Mouse (Mus musculus) intestine, postnatal 0 days (tissue): Measurements from ENCODE around the gene Jazf1. TPM values are rescaled to one million over a fixed set of nuclear protein-coding genes. Genes with fewer than 3 reads are reported as not detected.

Source experiments
- ATAC-seq: fragments of 200-750 bp; cut with Nextera tagmentation; 2 replicates; pipeline ENCODE4 v1.8.0; 2017; ENCODE audit warnings: mild to moderate bottlenecking, moderate TSS enrichment, moderate library complexity
- H3K27ac ChIP-seq: fragments of 300-500 bp; sonication (generic); 2 replicates; pipeline ENCODE4 v1.5.1; 2014; ENCODE audit warnings: mild to moderate bottlenecking, low read depth, low read length, moderate library complexity
- H3K27me3 ChIP-seq: fragments of 300-500 bp; sonication (generic); replicated peaks from 2 replicates; pipeline ENCODE4 v1.6.1; 2014; ENCODE audit warnings: low read length, mixed read lengths; ENCODE audit not compliant: control insufficient read depth, insufficient read depth
- H3K36me3 ChIP-seq: fragments of 300-500 bp; sonication (generic); 2 replicates; pipeline ENCODE4 v1.6.1; 2014; ENCODE audit warnings: mild to moderate bottlenecking, moderate library complexity; ENCODE audit not compliant: control insufficient read depth, insufficient read depth
- H3K4me1 ChIP-seq: fragments of 300-500 bp; sonication (generic); replicated peaks from 2 replicates; pipeline ENCODE4 v1.6.1; 2014; ENCODE audit warnings: antibody characterized with exemption, low read length, mixed read lengths; ENCODE audit not compliant: control insufficient read depth, insufficient read depth
- H3K4me2 ChIP-seq: fragments of 300-500 bp; sonication (generic); replicated peaks from 2 replicates; pipeline ENCODE4 v1.6.1; 2014; ENCODE audit warnings: low read depth, mild to moderate bottlenecking, moderate library complexity
- H3K4me3 ChIP-seq: fragments of 300-500 bp; sonication (generic); 2 replicates; pipeline ENCODE4 v1.5.1; 2014; ENCODE audit warnings: low read depth, low read length
- H3K9ac ChIP-seq: fragments of 300-500 bp; sonication (generic); 2 replicates; pipeline ENCODE4 v1.6.1; 2014; ENCODE audit warnings: mild to moderate bottlenecking, low read depth, low read length
- H3K9me3 ChIP-seq: fragments of 300-500 bp; sonication (generic); 2 replicates; pipeline ENCODE4 v1.6.1; 2016; ENCODE audit warnings: mixed run types; ENCODE audit not compliant: control insufficient read depth
- CTCF ChIP-seq: sonication (generic); IDR thresholded peaks from 2 replicates; pipeline ENCODE4 v1.5.1; 2016; ENCODE audit warnings: low read depth, mild to moderate bottlenecking, control low read depth, antibody characterized with exemption, moderate library complexity
- WGBS: fragments of 180-500 bp; shearing (Covaris S2); extraction: QIAGEN DNeasy Blood & Tissue Kit; methylation state at CpG from one replicate; pipeline ENCODE4 v1.1.7; 2014; 5-methylcytosine and 5-hydroxymethylcytosine counted together
- polyA plus RNA-seq: library from polyadenylated mRNA; unstranded; fragments of >200 nt; fragmentation: Nextera tagmentation; extraction: Ambion mirVana; gene quantifications from 2 replicates; pipeline ENCODE4 v1.2.1, GENCODE M21; 2015

The Jazf1 gene
- polyA plus RNA-seq, 1 experiment from 2014 or later, result 5.1 TPM

- no peaks in the 10 kb centered on the region for H3K9me3 ChIP-seq
- H3K9ac ChIP-seq, result no peak overlapping the region
- no peak for ATAC-seq
- no peaks in the 10 kb centered on the region for H3K36me3 ChIP-seq
- WGBS, result 69% methylated on average over 4 of the region's 4 CpGs
- H3K4me1 ChIP-seq, result no peaks in the 10 kb centered on the region
- H3K4me3 ChIP-seq, result no peak overlapping the region
- no peaks in the 10 kb centered on the region for H3K27me3 ChIP-seq
- H3K27ac ChIP-seq, result no peak overlapping the region
- no peak overlapping the region for H3K4me2 ChIP-seq
- TF ChIP-seq CTCF, result no peak
Measured at GRCm38 (mm10) chr6:53017357-53018205, 50.9 kb downstream of the Jazf1 start.

- Histone ChIP-seq H3K4me2 (no peak overlapping the region), H3K36me3 (no peaks in the 10 kb centered on the region), H3K4me3 (no peak overlapping the region), H3K27ac (no peak overlapping the region), H3K4me1 (no peaks in the 10 kb centered on the region), H3K27me3 (no peaks in the 10 kb centered on the region), H3K9ac (no peak overlapping the region), H3K9me3 (no peaks in the 10 kb centered on the region)
- no peak for TF ChIP-seq CTCF
- 85% methylated on average over 9 of the region's 9 CpGs for WGBS
- ATAC-seq, result no peak
Measured at GRCm38 (mm10) chr6:53014460-53015455, 53.7 kb downstream of the Jazf1 start.

GRCm38 (mm10) chr6:53010286-53010685 lies 58.1 kb downstream of the Jazf1 start:
- WGBS, result 85% methylated on average over 2 of the region's 2 CpGs
- no peak for TF ChIP-seq CTCF
- H3K4me2 ChIP-seq, result no peak overlapping the region

GRCm38 (mm10) chr6:53006032-53006431 lies 62.4 kb downstream of the Jazf1 start:
- no peak for TF ChIP-seq CTCF

More at GRCm38 (mm10) chr6:53010286-53010685, 58.1 kb downstream of the Jazf1 start:
- no peaks in the 10 kb centered on the region for H3K27me3 ChIP-seq
- no peak overlapping the region for H3K27ac ChIP-seq
- H3K9me3 ChIP-seq, result no peaks in the 10 kb centered on the region
- no peaks in the 10 kb centered on the region for H3K36me3 ChIP-seq
- no peak overlapping the region for H3K9ac ChIP-seq
- no peak overlapping the region for H3K4me3 ChIP-seq
- no peaks in the 10 kb centered on the region for H3K4me1 ChIP-seq
- ATAC-seq, result no peak

GRCm38 (mm10) chr6:53005544-53005943 lies 62.9 kb downstream of the Jazf1 start:
- Histone ChIP-seq H3K27ac (no peak overlapping the region), H3K27me3 (no peaks in the 10 kb centered on the region), H3K36me3 (no peaks in the 10 kb centered on the region), H3K9me3 (no peaks in the 10 kb centered on the region), H3K9ac (no peak overlapping the region), H3K4me3 (no peak overlapping the region), H3K4me2 (no peak overlapping the region), H3K4me1 (no peaks in the 10 kb centered on the region)
- WGBS, result 64% methylated on average over 2 of the region's 2 CpGs
- no peak for ATAC-seq
- no peak for TF ChIP-seq CTCF

More at GRCm38 (mm10) chr6:53006032-53006431, 62.4 kb downstream of the Jazf1 start:
- no peak overlapping the region for H3K9ac ChIP-seq
- H3K4me2 ChIP-seq, result no peak overlapping the region
- no peaks in the 10 kb centered on the region for H3K36me3 ChIP-seq
- WGBS, result 81% methylated on average over 3 of the region's 3 CpGs
- no peaks in the 10 kb centered on the region for H3K27me3 ChIP-seq
- H3K4me3 ChIP-seq, result no peak overlapping the region
- no peaks in the 10 kb centered on the region for H3K4me1 ChIP-seq
- no peaks in the 10 kb centered on the region for H3K9me3 ChIP-seq
- ATAC-seq, result no peak
- no peak overlapping the region for H3K27ac ChIP-seq

- no peaks in the 10 kb centered on the region for H3K27me3 ChIP-seq
- no peak overlapping the region for H3K9ac ChIP-seq
- ATAC-seq, result no peak
- 89% methylated on average over 8 of the region's 8 CpGs for WGBS
- no peaks in the 10 kb centered on the region for H3K4me1 ChIP-seq
- H3K27ac ChIP-seq, result no peak overlapping the region
- no peaks in the 10 kb centered on the region for H3K36me3 ChIP-seq
- no peak overlapping the region for H3K4me3 ChIP-seq
- H3K9me3 ChIP-seq, result no peaks in the 10 kb centered on the region
- H3K4me2 ChIP-seq, result no peak overlapping the region
- no peak for TF ChIP-seq CTCF
Measured at GRCm38 (mm10) chr6:52990816-52991215, 77.6 kb downstream of the Jazf1 start.
